Mouse (Mus musculus) heart, postnatal 0 days (tissue): ENCODE measurements around the gene Srrd. TPM values are rescaled to one million over a fixed set of nuclear protein-coding genes. Genes with fewer than 3 reads are reported as not detected.

Experiments used
- ATAC-seq: fragments of 200-750 bp; cut with Nextera tagmentation; 2 replicates; pipeline ENCODE4 v1.8.0; 2017; ENCODE audit warnings: low read depth, moderate number of reproducible peaks, moderate library complexity; ENCODE audit not compliant: insufficient read depth
- DNase-seq: peaks from one replicate; pipeline ENCODE4 v3.0.0-alpha.2; 2016; ENCODE audit warnings: low spot score
- H3K27ac ChIP-seq: fragments of 300-500 bp; sonication (generic); 2 replicates; pipeline ENCODE4 v1.5.1; 2014; ENCODE audit warnings: low read depth, mild to moderate bottlenecking
- H3K27me3 ChIP-seq: fragments of 300-500 bp; sonication (generic); 2 replicates; pipeline ENCODE4 v1.6.1; 2014; ENCODE audit warnings: low read length, mixed read lengths; ENCODE audit not compliant: control insufficient read depth, insufficient read depth
- H3K36me3 ChIP-seq: fragments of 300-500 bp; sonication (generic); replicated peaks from 2 replicates; pipeline ENCODE4 v1.6.1; 2014; ENCODE audit warnings: low read length, mixed read lengths; ENCODE audit not compliant: control insufficient read depth, insufficient read depth
- H3K4me1 ChIP-seq: fragments of 300-500 bp; sonication (generic); 2 replicates; pipeline ENCODE4 v1.6.1; 2014; ENCODE audit warnings: antibody characterized with exemption; ENCODE audit not compliant: control insufficient read depth, insufficient read depth
- H3K4me2 ChIP-seq: fragments of 300-500 bp; sonication (generic); 2 replicates; pipeline ENCODE4 v1.6.1; 2014; ENCODE audit warnings: low read depth, mild to moderate bottlenecking, low read length, moderate library complexity
- H3K4me3 ChIP-seq: fragments of 300-500 bp; sonication (generic); 2 replicates; pipeline ENCODE4 v1.5.1; 2014; ENCODE audit warnings: low read depth, low read length
- H3K9ac ChIP-seq: fragments of 300-500 bp; sonication (generic); replicated peaks from 2 replicates; pipeline ENCODE4 v1.6.1; 2014; ENCODE audit warnings: low read depth, low read length, mixed read lengths
- H3K9me3 ChIP-seq: fragments of 300-500 bp; sonication (generic); replicated peaks from 2 replicates; pipeline ENCODE4 v1.6.1; 2016; ENCODE audit warnings: low read length; ENCODE audit not compliant: control insufficient read depth
- CTCF ChIP-seq: IDR thresholded peaks from 2 replicates; pipeline ENCODE4 v1.5.1; 2016; ENCODE audit warnings: antibody characterized with exemption, control low read depth, low read depth
- EP300 ChIP-seq: IDR thresholded peaks from 2 replicates; pipeline ENCODE4 v1.6.1; 2016; ENCODE audit warnings: antibody characterized with exemption, low read depth
- WGBS: fragments of 180-500 bp; shearing (Covaris S2); extraction: QIAGEN DNeasy Blood & Tissue Kit; methylation state at CpG from one replicate; pipeline ENCODE4 v1.1.7; 2014; 5-methylcytosine and 5-hydroxymethylcytosine counted together
- polyA plus RNA-seq: library from polyadenylated mRNA; unstranded; fragments of >200 nt; fragmentation: Nextera tagmentation; extraction: Ambion mirVana; gene quantifications from 2 replicates; pipeline ENCODE4 v1.2.1, GENCODE M21; 2015
- total RNA-seq: library from RNA; depleted of rRNA; stranded (reverse); fragments of >200 nt; gene quantifications from 2 replicates; pipeline ENCODE4 v1.2.3, GENCODE M21; 2014; ENCODE audit warnings: low replicate concordance

Srrd gene
- total and polyA plus RNA-seq, 2 experiments from 2014 or later: 18.2 to 65.2 TPM

- H3K27me3 ChIP-seq: no peaks in the 10 kb centered on the region
- no peak within 1 kb of the TSS for H3K4me3 ChIP-seq
- WGBS: 64% methylated on average over 13 of the region's 13 CpGs
- H3K9me3 ChIP-seq: no peaks in the 10 kb centered on the region
- DNase-seq (no peak), ATAC-seq (no peak)
- H3K27ac ChIP-seq: no peak within 1 kb of the TSS
- H3K4me2 ChIP-seq: no peak within 1 kb of the TSS
- H3K36me3 ChIP-seq: peaks cover 33% of the 10 kb centered on the region; the same call in 1 of the 2 replicates
- no peaks in the 10 kb centered on the region for H3K4me1 ChIP-seq
- TF ChIP-seq CTCF (no peak), EP300 (no peak)
- no peak within 1 kb of the TSS for H3K9ac ChIP-seq
These were observed 13.1 kb upstream of the Srrd start, which contains the start of gene Gm6583 for GRCm38 (mm10) chr5:112355910-112356309. Gm6583 (minus strand) TSS chr5:112356033.

DNA sequence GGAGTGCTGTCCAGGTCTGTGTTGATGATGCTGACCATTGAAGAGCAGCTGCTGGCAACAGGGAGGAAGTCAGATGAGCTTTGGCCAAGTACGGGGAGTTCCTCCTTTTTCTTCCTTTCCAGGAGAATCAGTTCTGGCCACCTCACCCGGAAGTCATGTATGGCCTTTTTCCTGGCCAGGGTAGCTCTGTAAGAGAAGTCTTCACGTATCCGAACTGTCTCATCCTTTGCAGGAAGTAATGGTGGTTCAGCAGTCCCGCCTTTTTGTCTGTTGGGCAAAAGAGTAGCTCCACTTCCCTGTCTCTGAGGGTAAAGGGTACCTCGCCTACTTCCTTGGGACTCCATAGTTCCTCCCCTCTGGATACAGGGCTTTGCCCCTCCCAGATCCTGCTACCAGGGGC lies 12.7 kb upstream of the Srrd start:
- H3K4me1 ChIP-seq: no peaks in the 10 kb centered on the region
- no peak overlapping the region for H3K27ac ChIP-seq
- H3K36me3 ChIP-seq: peaks cover 37% of the 10 kb centered on the region

GRCm38 (mm10) chr5:112349169-112349568 lies 6.3 kb upstream of the Srrd start:
- no peak overlapping the region for H3K27ac ChIP-seq
- H3K4me3 ChIP-seq: no peak overlapping the region
- no peaks in the 10 kb centered on the region for H3K9me3 ChIP-seq
- no peak overlapping the region for H3K9ac ChIP-seq
- TF ChIP-seq EP300: no peak
- TF ChIP-seq CTCF: no peak
- 90% methylated on average over 8 of the region's 8 CpGs for WGBS
- DNase-seq (no peak), ATAC-seq (no peak)
- H3K4me2 ChIP-seq: no peak overlapping the region
- H3K27me3 ChIP-seq: no peaks in the 10 kb centered on the region
- H3K36me3 ChIP-seq: peaks cover 58% of the 10 kb centered on the region
- H3K4me1 ChIP-seq: no peaks in the 10 kb centered on the region

More for the DNA sequence above, 12.7 kb upstream of the Srrd start:
- ATAC-seq: no peak
- no peak for TF ChIP-seq CTCF
- no peak for TF ChIP-seq EP300
- 76% methylated on average over 6 of the region's 6 CpGs for WGBS
- DNase-seq: no peak
- Histone ChIP-seq H3K9me3 (no peaks in the 10 kb centered on the region), H3K9ac (no peak overlapping the region), H3K27me3 (no peaks in the 10 kb centered on the region), H3K4me3 (no peak overlapping the region), H3K4me2 (no peak overlapping the region)

GRCm38 (mm10) chr5:112346211-112346965 lies 3.5 kb upstream of the Srrd start:
- Histone ChIP-seq H3K27ac (no peak overlapping the region), H3K9ac (no peak overlapping the region), H3K27me3 (no peaks in the 10 kb centered on the region), H3K4me1 (no peaks in the 10 kb centered on the region), H3K4me2 (no peak overlapping the region), H3K9me3 (no peaks in the 10 kb centered on the region), H3K4me3 (no peak overlapping the region), H3K36me3 (peaks cover 36% of the 10 kb centered on the region)
- DNase-seq (no peak), ATAC-seq (no peak)
- WGBS: 79% methylated on average over 16 of the region's 16 CpGs
- no peak for TF ChIP-seq EP300
- TF ChIP-seq CTCF: no peak

- Histone ChIP-seq H3K9me3 (no peaks in the 10 kb centered on the region), H3K9ac (no peak overlapping the region), H3K27me3 (no peaks in the 10 kb centered on the region), H3K36me3 (peaks cover 22% of the 10 kb centered on the region), H3K27ac (no peak overlapping the region), H3K4me1 (no peaks in the 10 kb centered on the region), H3K4me3 (no peak overlapping the region), H3K4me2 (no peak overlapping the region)
- WGBS: 82% methylated on average over 6 of the region's 6 CpGs
- ATAC-seq (no peak), DNase-seq (no peak)
- no peak for TF ChIP-seq CTCF
These were observed 1.5 kb upstream of the Srrd start for GRCm38 (mm10) chr5:112344092-112344960.
